Mouse (Mus musculus): ENCODE measurements around the gene Dlgap5. TPM values are rescaled to one million over a fixed set of nuclear protein-coding genes. Genes with fewer than 3 reads are reported as not detected.
"Not testable (repeated sequence)": the region's sequence is repeated elsewhere in the genome, so short reads cannot be mapped to it uniquely, and the experiment has no call there.

The Dlgap5 gene
- total and polyA plus RNA-seq, 3 experiments, result 45.0 to 71.2 (median 62.4) TPM

- no peak for TF ChIP-seq MEF2A (IDR thresholded peaks at IDR 0.05; ENCODE audit: extremely low read depth, insufficient replicate concordance, low read depth, low read length, poor library complexity, severe bottlenecking)
- no peak for TF ChIP-seq RCOR1 (IDR thresholded peaks at IDR 0.05; ENCODE audit: low read depth, low read length)
- no peak for TF ChIP-seq TCF12 (IDR thresholded peaks at IDR 0.05; ENCODE audit: low read depth, low read length)
- TF ChIP-seq ZMIZ1 (IDR thresholded peaks at IDR 0.05; ENCODE audit: low read depth, low read length), result no peak
- no peak for TF ChIP-seq KAT2A (conservative IDR thresholded peaks at IDR 0.05; ENCODE audit: low read depth, low read length)
- TF ChIP-seq ZKSCAN1 (IDR thresholded peaks at IDR 0.05; ENCODE audit: low read depth, low read length), result no peak
- no peak for TF ChIP-seq RAD21 (IDR thresholded peaks at IDR 0.05; ENCODE audit: low read depth, low read length)
- no peak for TF ChIP-seq JUND (IDR thresholded peaks at IDR 0.05; ENCODE audit: low read depth, low read length)
- TF ChIP-seq NELFE (IDR thresholded peaks at IDR 0.05; ENCODE audit: low read depth, low read length), result no peak
- no peak for TF ChIP-seq ZNF384 (IDR thresholded peaks at IDR 0.05; ENCODE audit: low read depth, low read length)
- no peak for TF ChIP-seq ELF1 (IDR thresholded peaks at IDR 0.05; ENCODE audit: low read depth, low read length)
- no peak for TF ChIP-seq HCFC1 (IDR thresholded peaks at IDR 0.05; ENCODE audit: low read depth, low read length)
- no peak for TF ChIP-seq CTCF (IDR thresholded peaks at IDR 0.05 in 2 of 3, conservative IDR thresholded peaks at IDR 0.05 in 1 of 3; ENCODE audit: control insufficient read depth in 1 of 3, insufficient read depth in 1 of 3, low read depth in 2 of 3, low read length in 3 of 3, poor library complexity in 1 of 3, severe bottlenecking in 1 of 3)
- no peak for TF ChIP-seq GABPA (IDR thresholded peaks at IDR 0.05; ENCODE audit: low read depth, low read length)
- no peak for TF ChIP-seq EP300 (IDR thresholded peaks at IDR 0.05; ENCODE audit: low read depth in 1 of 2, low read length in 2 of 2)
- TF ChIP-seq TAL1 (IDR thresholded peaks at IDR 0.05; ENCODE audit: low read length), result no peak
- no peaks in the 10 kb centered on the region for H3K4me1 ChIP-seq (ENCODE audit: control insufficient read depth in 1 of 2, insufficient read depth in 2 of 2, low read length in 2 of 2)
- DNase-seq (ENCODE audit: low read depth, low spot score), result no peak
These were observed 41.3 kb upstream of the Dlgap5 start for GRCm38 (mm10) chr14:47459556-47459955.

GRCm38 (mm10) chr14:47450121-47450520, 31.9 kb upstream of the Dlgap5 start, which contains the start of gene Fbxo34:
Gene Fbxo34 (plus strand): TSS chr14:47450421.
- not testable (repeated sequence) for H3K9me3 ChIP-seq (replicated peaks; ENCODE audit: insufficient read depth, low read length); H3K27me3 ChIP-seq (ENCODE audit: control insufficient read depth in 1 of 2, insufficient read depth in 2 of 2, low read length in 2 of 2); H3K4me1 ChIP-seq (ENCODE audit: control insufficient read depth in 1 of 2, insufficient read depth in 2 of 2, low read length in 2 of 2); H3K79me2 ChIP-seq (ENCODE audit: control insufficient read depth, insufficient read depth, low read length, poor library complexity); H3K36me3 ChIP-seq (ENCODE audit: control insufficient read depth in 1 of 2, insufficient read depth in 2 of 2, low read length in 2 of 2); H3K27ac ChIP-seq (ENCODE audit: control insufficient read depth, low read depth, low read length); H3K4me3 ChIP-seq (ENCODE audit: control insufficient read depth in 1 of 2, insufficient read depth in 1 of 2, low read depth in 2 of 2, low read length in 2 of 2); DNase-seq (ENCODE audit: low read depth, low spot score); H3K9ac ChIP-seq (ENCODE audit: control insufficient read depth, low read depth, low read length, poor library complexity, severe bottlenecking)

More at GRCm38 (mm10) chr14:47459556-47459955, 41.3 kb upstream of the Dlgap5 start:
- Histone ChIP-seq H3K27ac (ENCODE audit: control insufficient read depth, low read depth, low read length) (no peak overlapping the region), H3K9ac (ENCODE audit: control insufficient read depth, low read depth, low read length, poor library complexity, severe bottlenecking) (no peak overlapping the region), H3K36me3 (ENCODE audit: control insufficient read depth in 1 of 2, insufficient read depth in 2 of 2, low read length in 2 of 2) (no peaks in the 10 kb centered on the region), H3K79me2 (ENCODE audit: control insufficient read depth, insufficient read depth, low read length, poor library complexity) (no peaks in the 10 kb centered on the region), H3K27me3 (ENCODE audit: control insufficient read depth in 1 of 2, insufficient read depth in 2 of 2, low read length in 2 of 2) (peaks cover 10% of the 10 kb centered on the region in 2 experiments), H3K9me3 (replicated peaks; ENCODE audit: insufficient read depth, low read length) (no peaks in the 10 kb centered on the region), H3K4me3 (ENCODE audit: control insufficient read depth in 1 of 2, insufficient read depth in 1 of 2, low read depth in 2 of 2, low read length in 2 of 2) (no peak overlapping the region)
